Comparison of ENCODE assay signal across 11 mouse cellular contexts in genomic region chr13:91430867-91431266, GRCm38 (mm10). TPM values are rescaled to one million over a fixed set of nuclear protein-coding genes. Genes with fewer than 3 reads are reported as not detected.
DNase-seq lines count a peak whose midpoint lies in the region; ATAC-seq and TF ChIP-seq lines count a peak whose summit lies in the region.
"Had no signal": no experiment of that assay in that cellular context is flagged by ENCODE, and none has a peak within 500 bp of the region (broad histone marks: within the 10 kb centered on the region; RNA-seq: fewer than 3 reads in every experiment).

No protein-coding gene starts in this region.

- TF ChIP-seq POLR2A in cerebellum, adult 2 months (IDR thresholded peaks at IDR 0.05; ENCODE audit: borderline replicate concordance, insufficient read depth, low read length) = no peak

- H3K9me3 ChIP-seq in lung, embryonic 15.5 days = no peaks in the 10 kb centered on the region
- no peaks in the 10 kb centered on the region for H3K9me3 ChIP-seq in forebrain, embryonic 15.5 days
- H3K9me3 ChIP-seq: hindbrain, embryonic 10.5 days had no signal

- H3K36me3 ChIP-seq in lung, embryonic 15.5 days = no peaks in the 10 kb centered on the region
- H3K36me3 ChIP-seq in forebrain, embryonic 15.5 days = no peaks in the 10 kb centered on the region
- H3K36me3 ChIP-seq: hindbrain, embryonic 10.5 days had no signal

- no peak for DNase-seq in cerebellum, adult 2 months
- no peak for DNase-seq in cerebellum, postnatal 25 days
- DNase-seq in lung, postnatal 25 days (ENCODE audit: low spot score) = no peak
- peak; percentile 22 for DNase-seq in naive thymus-derived CD4-positive, alpha-beta T cell, adult 2 months (ENCODE audit: low read depth)
- DNase-seq in cerebellum, postnatal 4 days (ENCODE audit: low spot score in 2 of 2) = no peak
- DNase-seq: cerebellum, adult 9-10 months; spleen, adult 18-20 months had no signal

- WGBS in cerebellum, adult 2 months = 60% methylated on average over 5 of the region's 5 CpGs
- WGBS in lung, embryonic 15.5 days = 62% methylated on average over 5 of the region's 5 CpGs
- 54% methylated on average over 5 of the region's 5 CpGs for WGBS in forebrain, embryonic 15.5 days

- H3K9ac ChIP-seq in lung, embryonic 15.5 days = no peak overlapping the region
- no peak overlapping the region for H3K9ac ChIP-seq in forebrain, embryonic 15.5 days (replicated peaks)

- no peak for ATAC-seq in lung, embryonic 15.5 days (ENCODE audit: borderline replicate concordance, extremely low read depth, low FRiP score, low TSS enrichment)
- ATAC-seq in inflammation-experienced regulatory T-cells, adult 6 months = peak; percentile 61
- no peak for ATAC-seq in forebrain, embryonic 15.5 days (replicated peaks)

- peak overlapping the region; percentile 24 for H3K4me3 ChIP-seq in cerebellum, adult 2 months (replicated peaks; ENCODE audit: insufficient read depth, low read depth, low read length)
- no peak overlapping the region for H3K4me3 ChIP-seq in lung, embryonic 15.5 days
- H3K4me3 ChIP-seq in forebrain, embryonic 15.5 days = no peak overlapping the region
- H3K4me3 ChIP-seq: hindbrain, embryonic 10.5 days had no signal

- no peak overlapping the region for H3K27ac ChIP-seq in cerebellum, adult 2 months (ENCODE audit: insufficient read depth, low read length)
- H3K27ac ChIP-seq in lung, embryonic 15.5 days = no peak overlapping the region
- H3K27ac ChIP-seq in forebrain, embryonic 15.5 days (replicated peaks) = no peak overlapping the region
- H3K27ac ChIP-seq: hindbrain, embryonic 10.5 days had no signal

- H3K4me1 ChIP-seq in cerebellum, adult 2 months (ENCODE audit: control insufficient read depth, insufficient read depth, low read length) = no peaks in the 10 kb centered on the region
- H3K4me1 ChIP-seq in lung, embryonic 15.5 days = peaks cover 8% of the 10 kb centered on the region
- H3K4me1 ChIP-seq in forebrain, embryonic 15.5 days = peaks cover 16% of the 10 kb centered on the region

- peak overlapping the region; percentile 7; the same call in 1 of the 2 replicates for H3K4me2 ChIP-seq in lung, embryonic 15.5 days
- H3K4me2 ChIP-seq in forebrain, embryonic 15.5 days (replicated peaks) = no peak overlapping the region; the same call in 1 of the 2 replicates

- TF ChIP-seq CTCF in cerebellum, adult 2 months (IDR thresholded peaks at IDR 0.05; ENCODE audit: borderline replicate concordance, insufficient read depth, low read depth, low read length) = no peak

- no peaks in the 10 kb centered on the region; the same call in 1 of the 2 replicates for H3K27me3 ChIP-seq in cerebellum, adult 2 months (ENCODE audit: control insufficient read depth, insufficient read depth, low read length)
- no peaks in the 10 kb centered on the region for H3K27me3 ChIP-seq in lung, embryonic 15.5 days
- H3K27me3 ChIP-seq in forebrain, embryonic 15.5 days = no peaks in the 10 kb centered on the region

RNA-seq across cellular contexts. Expression of gene Ssbp2, which starts 29.2 kb away (rescaled TPM):
- polyA plus RNA-seq in cerebellum, adult 2 months (2012; rRNA removed) = 73.0 and 75.2 TPM in 2 replicates
- polyA plus RNA-seq in lung, embryonic 15.5 days (2015; fragmentation: Nextera tagmentation; extraction: Ambion mirVana) = 96.1 and 97.9 TPM in 2 replicates
- 100 to 1,000 TPM in 2 of 3 experiments, 10 to 100 TPM in 1; 27.3 to 231 (median 181) TPM for polyA plus RNA-seq in inflammation-experienced regulatory T-cells, adult 6 months (2017; shearing (Covaris generic))
- polyA plus RNA-seq in forebrain, embryonic 15.5 days (2015; fragmentation: Nextera tagmentation; extraction: Ambion mirVana) = 281 and 308 TPM in 2 replicates
